Mouse (Mus musculus): ENCODE results near the gene Gm43191.
"Not testable (repeated sequence)": the region's sequence is repeated elsewhere in the genome, so short reads cannot be mapped to it uniquely, and the experiment has no call there.

The Gm43191 gene

GRCm38 (mm10) chr3:116661870-116662414 is 19.1 kb downstream of the Gm43191 start:
- DNase-seq (ENCODE audit: inconsistent ontology term): no peak

GRCm38 (mm10) chr3:116661288-116661869 is 19.7 kb downstream of the Gm43191 start:
- DNase-seq (ENCODE audit: inconsistent ontology term): peak; percentile 27

- no peak for DNase-seq (ENCODE audit: inconsistent ontology term)
These were observed 21.1 kb downstream of the Gm43191 start for GRCm38 (mm10) chr3:116659856-116660430.

GRCm38 (mm10) chr3:116658928-116659565 is 22.0 kb downstream of the Gm43191 start:
- no peak for DNase-seq (ENCODE audit: inconsistent ontology term)

GRCm38 (mm10) chr3:116656184-116656965 is 24.7 kb downstream of the Gm43191 start:
- no peak for DNase-seq (ENCODE audit: inconsistent ontology term)

- DNase-seq (ENCODE audit: inconsistent ontology term): not testable (repeated sequence)
These were observed 27.0 kb downstream of the Gm43191 start for GRCm38 (mm10) chr3:116654051-116654450.

GRCm38 (mm10) chr3:116653278-116653945 is 27.6 kb downstream of the Gm43191 start:
- no peak for DNase-seq (ENCODE audit: inconsistent ontology term)

- peak; percentile 83 for DNase-seq (ENCODE audit: inconsistent ontology term)
These were observed 29.0 kb downstream of the Gm43191 start for GRCm38 (mm10) chr3:116652033-116652446.

- no peak for DNase-seq (ENCODE audit: inconsistent ontology term)
These were observed 30.4 kb downstream of the Gm43191 start for GRCm38 (mm10) chr3:116650698-116651097.

GRCm38 (mm10) chr3:116648805-116649204 is 32.3 kb downstream of the Gm43191 start:
- DNase-seq (ENCODE audit: inconsistent ontology term): no peak

- DNase-seq (ENCODE audit: inconsistent ontology term): no peak
These were observed 34.7 kb downstream of the Gm43191 start for GRCm38 (mm10) chr3:116646387-116646786.

- no peak for DNase-seq (ENCODE audit: inconsistent ontology term)
These were observed 38.7 kb downstream of the Gm43191 start for GRCm38 (mm10) chr3:116642373-116642772.

GRCm38 (mm10) chr3:116641811-116642371 is 39.2 kb downstream of the Gm43191 start:
- no peak for DNase-seq (ENCODE audit: inconsistent ontology term)

GRCm38 (mm10) chr3:116640024-116640423 is 41.0 kb downstream of the Gm43191 start:
- DNase-seq (ENCODE audit: inconsistent ontology term): no peak

- no peak for DNase-seq (ENCODE audit: inconsistent ontology term)
These were observed 42.5 kb downstream of the Gm43191 start for GRCm38 (mm10) chr3:116638572-116638971.

GRCm38 (mm10) chr3:116637693-116638476 is 43.2 kb downstream of the Gm43191 start:
- DNase-seq (ENCODE audit: inconsistent ontology term): no peak

- DNase-seq (ENCODE audit: inconsistent ontology term): no peak
These were observed 45.3 kb downstream of the Gm43191 start for GRCm38 (mm10) chr3:116635799-116636198.

GRCm38 (mm10) chr3:116634853-116635252 is 46.2 kb downstream of the Gm43191 start:
- DNase-seq (ENCODE audit: inconsistent ontology term): no peak

- no peak for DNase-seq (ENCODE audit: inconsistent ontology term)
These were observed 47.0 kb downstream of the Gm43191 start for GRCm38 (mm10) chr3:116634091-116634490.

GRCm38 (mm10) chr3:116632971-116633370 is 48.1 kb downstream of the Gm43191 start:
- no peak for DNase-seq (ENCODE audit: inconsistent ontology term)

Data from Muller cell, postnatal 12 days (primary cell).